Mouse (Mus musculus) gastrocnemius, adult 18-20 months (tissue): ENCODE measurements around the gene P3h1. TPM values are rescaled to one million over a fixed set of nuclear protein-coding genes. Genes with fewer than 3 reads are reported as not detected.
A peak's percentile ranks its signal among the peaks of the same experiment; 100 is the strongest.

Source experiments
- DNase-seq: peaks from one replicate; pipeline ENCODE4 v3.0.0; 2021; ENCODE audit warnings: low spot score
- long read RNA-seq, 2 experiments: library from polyadenylated mRNA; stranded (forward); transcript quantifications; one replicate each; pipeline ENCODE4 v2.0.0; 2021
- total RNA-seq, 2 experiments: library from RNA; stranded (reverse); gene quantifications; 2 replicates each; pipeline ENCODE4 v1.2.3; 2021

Gene P3h1
- 1 to 10 TPM; 9.1 to 9.4 TPM for total RNA-seq
- long read RNA-seq, experiment 1, transcript P3h1-204 (15 exons, 3,188 nt): major isoform, 31 of 37 reads
- long read RNA-seq, experiment 1, partial matches to known transcripts: 3 of 37 reads
- long read RNA-seq, experiment 1, other reads (novel, unspliced or antisense): 2 of 37 reads
- long read RNA-seq, experiment 2, transcript P3h1-204 (15 exons, 3,188 nt): major isoform, 25 of 34 reads
- long read RNA-seq, experiment 2, partial matches to known transcripts: 2 of 34 reads
- long read RNA-seq, experiment 2, other reads (novel, unspliced or antisense): 6 of 34 reads

DNA sequence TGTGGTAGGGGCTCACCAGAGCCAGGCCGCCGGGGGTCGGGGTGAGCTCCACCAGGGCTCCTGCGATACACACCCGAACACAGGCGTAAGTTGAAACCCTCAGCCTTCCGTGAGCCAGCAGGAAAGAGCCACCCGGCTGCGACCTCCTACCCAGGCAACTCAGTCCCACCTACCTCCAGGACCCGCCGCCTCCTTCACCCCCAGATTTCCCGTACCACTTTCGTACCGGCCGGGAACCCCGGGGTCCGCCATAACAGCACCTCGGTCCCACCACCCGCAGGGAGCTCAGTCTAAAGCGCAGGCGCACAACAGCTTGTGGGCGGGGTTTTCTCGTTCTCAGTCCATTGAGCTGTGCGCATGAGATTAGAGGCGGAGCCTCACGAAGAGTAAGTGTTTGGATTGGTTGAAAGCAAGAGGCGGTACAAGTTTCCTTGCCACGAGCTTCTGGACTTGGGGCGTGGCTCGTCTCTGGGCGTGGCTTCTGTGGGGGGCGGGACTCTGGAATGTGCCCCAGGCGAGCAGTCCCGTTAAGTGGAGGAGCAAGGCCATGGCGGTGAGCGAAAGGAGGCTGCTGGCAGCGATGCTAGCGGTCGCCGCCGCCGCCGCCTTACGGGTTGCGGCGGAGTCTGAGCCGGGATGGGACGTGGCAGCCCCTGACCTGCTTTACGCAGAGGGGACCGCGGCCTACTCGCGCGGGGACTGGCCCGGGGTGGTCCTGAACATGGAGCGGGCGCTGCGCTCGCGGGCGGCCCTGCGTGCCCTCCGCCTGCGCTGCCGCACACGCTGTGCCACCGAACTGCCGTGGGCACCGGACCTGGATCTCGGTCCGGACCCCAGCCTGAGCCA is at the start of gene P3h1, which contains the start of gene AU022252:
Gene P3h1 (plus strand): TSS at position 506 of the 846 bp plus-strand sequence.
Gene AU022252 (minus strand): TSS at position 303 of the 846 bp plus-strand sequence.
- peak; percentile 100 for DNase-seq

GRCm38 (mm10) chr4:119183525-119183924 is 49.2 kb upstream of the P3h1 start:
- no peak for DNase-seq

GRCm38 (mm10) chr4:119185771-119186170 is 46.9 kb upstream of the P3h1 start:
- DNase-seq: no peak

DNA sequence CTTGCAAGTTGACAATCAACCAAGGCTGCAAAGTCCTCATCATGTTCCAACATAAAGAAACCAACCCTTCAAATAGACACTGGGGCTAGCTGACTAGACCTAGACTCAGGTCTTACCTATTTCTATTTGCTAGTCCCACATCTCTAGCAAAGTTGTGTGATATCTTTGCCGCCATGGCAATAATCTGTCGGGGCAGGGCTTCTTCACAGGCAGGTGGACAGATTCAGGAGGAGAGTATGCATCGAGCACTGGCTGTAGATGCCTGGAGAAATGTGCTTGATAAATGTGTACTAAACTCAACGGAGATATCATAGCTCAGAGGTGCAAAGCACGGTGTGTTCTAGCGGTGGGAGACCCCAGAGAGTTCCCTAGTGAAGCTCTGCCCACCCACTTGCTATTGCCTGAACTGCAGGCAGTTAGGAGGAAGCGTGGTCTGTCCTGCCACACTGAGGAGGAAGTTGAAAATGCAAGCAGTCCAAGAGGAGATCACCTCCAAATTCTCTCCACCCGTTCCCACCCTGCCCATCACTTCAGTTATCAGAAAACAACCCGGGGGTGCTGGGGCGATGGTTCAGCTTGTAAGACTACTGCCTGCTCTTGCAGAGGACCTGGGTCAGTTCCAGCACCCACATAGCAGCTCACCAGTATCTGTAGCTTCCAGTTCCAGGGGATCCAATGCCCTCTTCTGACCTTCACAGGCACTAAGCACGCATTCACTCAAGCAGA is 44.5 kb upstream of the P3h1 start:
- DNase-seq: no peak

GRCm38 (mm10) chr4:119189392-119189791 is 43.3 kb upstream of the P3h1 start:
- no peak for DNase-seq

DNA sequence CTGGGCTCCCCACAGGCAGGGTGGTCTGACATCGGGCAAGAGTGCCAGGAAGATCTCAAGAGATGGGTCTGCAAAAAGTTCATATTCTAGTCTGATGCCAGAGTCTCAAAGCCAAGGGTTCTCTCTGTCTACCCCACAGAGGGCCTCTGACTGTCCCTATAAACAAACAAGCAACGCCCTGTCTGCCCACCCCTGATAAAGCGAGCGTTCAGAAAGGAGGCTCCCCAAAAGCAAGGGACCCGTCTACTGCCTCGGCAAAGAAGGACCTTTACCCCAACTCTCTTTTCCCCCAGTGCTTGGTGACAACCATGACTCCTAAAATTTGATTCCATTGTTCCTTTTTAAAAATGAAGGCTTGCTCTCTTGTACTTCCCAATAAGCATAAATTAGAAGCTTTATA is 42.9 kb upstream of the P3h1 start, which contains the start of gene Ermap:
Gene Ermap (minus strand): TSS at position 148 of the 400 bp plus-strand sequence.
- no peak for DNase-seq

DNA sequence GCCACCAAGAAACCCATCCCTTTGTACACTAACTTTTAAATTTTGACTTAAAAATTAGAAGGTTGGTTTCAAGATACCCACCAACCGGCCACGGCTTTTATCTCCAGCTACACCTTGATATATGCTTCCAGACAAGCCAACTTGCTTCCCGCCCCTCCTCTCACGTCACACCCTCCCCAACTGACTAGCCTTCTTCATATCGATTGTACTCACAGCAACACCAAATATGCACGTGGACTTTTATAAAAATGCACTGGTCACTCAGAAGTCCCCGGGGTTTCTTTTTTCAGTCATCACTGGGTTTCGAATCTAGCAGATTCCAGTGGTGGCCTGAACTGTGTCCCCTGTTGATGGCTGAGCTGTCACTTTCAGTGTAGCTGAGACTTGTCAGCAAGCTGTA is 42.1 kb upstream of the P3h1 start:
- no peak for DNase-seq

DNA sequence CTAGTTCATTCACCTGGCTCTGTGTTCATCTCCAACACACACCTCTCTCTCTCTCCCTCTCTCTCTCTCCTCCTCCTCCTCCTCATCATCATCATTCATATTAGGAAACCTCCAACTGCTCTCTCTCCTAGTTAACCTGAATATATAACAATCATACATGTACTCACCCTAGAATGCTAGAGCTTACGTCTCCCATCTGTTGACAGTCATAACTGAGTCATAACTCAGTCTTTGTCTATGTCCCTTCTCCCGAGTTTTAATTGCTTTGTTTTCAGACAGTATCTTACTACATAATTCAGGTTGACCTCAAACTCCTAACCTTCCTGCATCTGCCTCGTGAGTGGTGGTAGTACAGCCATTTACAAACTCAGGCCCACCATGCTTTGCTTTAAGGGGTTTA is 41.4 kb upstream of the P3h1 start:
- no peak for DNase-seq

DNA sequence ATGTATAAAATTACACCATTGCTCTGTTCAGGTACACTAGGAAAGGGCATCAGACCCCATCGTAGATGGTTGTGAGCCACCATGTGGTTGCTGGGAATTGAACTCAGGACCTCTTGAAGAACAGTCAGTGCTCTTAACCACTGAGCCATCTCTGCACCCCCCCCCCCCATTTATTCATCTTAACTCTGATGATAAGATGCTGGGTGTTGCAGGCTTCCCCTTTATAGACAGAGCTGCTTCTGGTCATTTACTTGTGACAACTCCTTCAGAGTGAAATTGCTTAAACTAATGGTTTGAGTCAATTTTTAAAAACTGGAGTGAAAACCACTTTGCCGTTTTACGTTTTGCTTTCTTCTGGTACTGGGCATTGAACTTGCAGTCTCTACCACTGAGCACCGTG is 40.0 kb upstream of the P3h1 start:
- no peak for DNase-seq

GRCm38 (mm10) chr4:119194909-119195581 is 37.7 kb upstream of the P3h1 start, which contains the start of gene Svbp:
Gene Svbp (plus strand): TSS chr4:119195306.
- peak; percentile 85 for DNase-seq

- no peak for DNase-seq
These were observed 37.0 kb upstream of the P3h1 start for GRCm38 (mm10) chr4:119195582-119196320.

DNA sequence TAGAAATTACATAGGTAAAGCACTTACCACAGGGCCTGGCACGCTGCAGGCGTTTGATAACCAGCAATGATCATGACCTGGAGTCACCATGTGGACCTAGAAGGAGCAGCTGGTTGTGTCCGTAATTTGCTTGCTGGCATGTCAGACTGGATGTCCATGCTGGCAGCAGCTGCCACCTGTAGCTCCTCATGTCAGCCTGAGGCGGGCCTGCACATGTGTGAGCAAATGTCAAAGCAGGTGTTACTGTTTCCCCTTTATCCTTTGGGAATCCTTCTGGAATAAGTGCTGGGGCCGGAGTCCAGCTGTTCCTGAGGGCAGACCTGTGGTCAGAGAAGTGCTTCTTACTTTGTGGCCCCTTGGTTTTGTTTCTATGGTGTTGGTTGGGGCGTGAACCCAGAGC is 34.6 kb upstream of the P3h1 start:
- DNase-seq: no peak

GRCm38 (mm10) chr4:119204672-119205071 is 28.0 kb upstream of the P3h1 start:
- peak; percentile 34 for DNase-seq

- no peak for DNase-seq
These were observed 16.0 kb upstream of the P3h1 start for GRCm38 (mm10) chr4:119216667-119217066.

DNA sequence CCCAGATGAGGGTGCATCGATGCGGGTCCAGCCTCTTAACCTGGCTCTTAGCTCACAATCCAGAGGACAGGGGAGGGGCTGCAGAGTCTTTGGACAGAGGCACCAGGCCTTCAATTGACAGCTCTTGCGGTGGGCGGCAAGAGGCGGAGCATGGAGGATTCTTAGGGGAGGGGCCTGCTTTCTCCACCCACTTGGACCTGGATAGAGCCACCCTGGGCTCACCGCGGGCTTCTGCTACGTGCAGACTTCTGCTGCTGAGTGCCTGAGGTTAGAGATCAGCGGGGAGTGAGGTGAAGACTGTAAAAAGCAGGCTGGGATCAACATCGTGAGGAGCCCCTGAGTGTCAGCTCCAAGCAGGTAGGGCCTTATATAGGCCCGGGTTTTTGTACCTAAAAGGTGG is 14.5 kb upstream of the P3h1 start, which contains the start of gene Tmem269:
Gene Tmem269 (minus strand): TSS at position 49 of the 400 bp plus-strand sequence.
- no peak for DNase-seq

DNA sequence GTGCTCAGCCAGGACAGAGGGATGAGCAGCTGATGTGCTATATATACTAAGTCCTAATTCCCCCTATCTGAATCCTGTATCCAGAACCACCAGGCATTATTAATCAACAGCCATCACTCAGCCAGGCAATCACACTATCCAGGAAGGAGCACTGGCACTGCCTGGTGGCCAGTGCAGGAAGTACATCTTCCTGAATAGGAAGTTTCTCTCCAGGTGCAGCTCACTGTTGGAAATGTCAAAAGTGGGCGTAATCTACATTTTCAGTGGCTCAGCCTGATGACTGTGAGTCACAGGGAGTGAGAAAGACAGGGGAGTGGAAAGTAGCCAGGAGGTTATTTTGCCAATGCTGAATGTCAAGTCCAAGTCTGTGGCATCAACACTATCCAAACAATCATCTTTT is 9.0 kb upstream of the P3h1 start:
- no peak for DNase-seq

DNA sequence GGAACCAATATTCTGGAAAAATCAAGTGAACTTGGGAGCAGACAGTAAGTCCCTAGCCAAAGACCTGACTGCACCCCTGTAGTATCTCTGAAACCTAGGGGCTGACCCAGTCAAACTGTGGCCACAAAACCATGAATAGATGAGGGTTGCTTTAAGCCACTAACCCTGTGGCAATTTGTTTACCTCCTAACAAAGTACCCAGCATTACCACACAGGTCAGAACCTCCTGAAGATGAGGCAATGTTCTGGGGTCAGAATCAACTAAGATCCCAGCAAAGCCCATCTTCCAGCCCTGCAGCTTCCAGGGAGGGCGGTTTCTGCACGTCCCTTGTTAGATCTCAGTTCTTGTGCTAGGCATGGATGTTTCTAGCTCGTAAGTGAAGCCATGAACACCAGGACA is 8.2 kb upstream of the P3h1 start:
- DNase-seq: no peak

DNA sequence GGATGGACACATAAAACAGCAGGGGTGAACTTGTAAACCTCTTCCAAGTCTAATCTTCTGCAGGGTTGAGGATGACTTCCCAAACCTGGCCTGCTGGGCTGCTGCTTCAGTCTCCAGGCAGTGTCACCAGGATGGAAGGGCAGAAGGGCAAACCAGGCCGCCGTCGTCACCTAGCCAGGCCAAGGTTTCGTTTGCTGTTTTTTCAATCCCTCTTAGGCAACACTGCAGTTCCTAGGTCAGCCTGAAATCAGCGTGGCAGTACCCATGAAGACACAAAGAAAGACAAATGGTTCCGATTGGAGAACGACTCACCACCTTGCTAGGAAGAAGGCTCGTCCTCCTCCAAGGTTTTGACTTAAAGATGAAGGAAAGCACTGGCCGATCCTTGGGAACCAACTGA is 7.0 kb upstream of the P3h1 start:
- no peak for DNase-seq

GRCm38 (mm10) chr4:119226751-119227150 is 6.0 kb upstream of the P3h1 start:
- no peak for DNase-seq

GRCm38 (mm10) chr4:119233256-119233901 is 664 bp downstream of the P3h1 start:
- DNase-seq: peak; percentile 27
